Mouse (Mus musculus): ENCODE data around the gene Snx30. TPM values are rescaled to one million over a fixed set of nuclear protein-coding genes. Genes with fewer than 3 reads are reported as not detected.
A peak's percentile ranks its signal among the peaks of the same experiment; 100 is the strongest.
"Not testable (repeated sequence)": the region's sequence is repeated elsewhere in the genome, so short reads cannot be mapped to it uniquely, and the experiment has no call there.

Snx30 gene
- total RNA-seq, 1 experiment from 2014 or later = 30.4 TPM

DNA sequence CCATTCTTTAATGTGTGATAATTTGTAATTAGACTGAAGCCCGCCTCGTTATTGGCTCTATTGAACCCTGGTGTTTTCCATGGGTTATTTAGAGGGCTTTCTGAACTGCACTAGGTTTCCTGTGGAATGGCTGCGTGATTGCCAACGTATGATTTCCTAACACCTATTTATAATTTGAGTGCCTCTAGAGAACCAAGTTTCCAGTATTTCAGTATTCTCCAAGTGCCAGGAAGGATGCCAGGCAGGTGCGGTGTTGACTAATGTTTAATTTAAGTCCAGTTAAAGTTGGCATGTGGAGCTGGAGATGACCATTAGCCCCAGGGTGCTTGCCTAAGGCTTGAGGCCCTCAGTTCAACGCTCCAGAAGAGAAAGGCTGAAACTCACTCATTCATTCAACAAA lies 18.5 kb upstream of the Snx30 start:
- ATAC-seq (replicated peaks; ENCODE audit: insufficient number of reproducible peaks, low FRiP score, low TSS enrichment, poor library complexity, severe bottlenecking) = no peak

DNA sequence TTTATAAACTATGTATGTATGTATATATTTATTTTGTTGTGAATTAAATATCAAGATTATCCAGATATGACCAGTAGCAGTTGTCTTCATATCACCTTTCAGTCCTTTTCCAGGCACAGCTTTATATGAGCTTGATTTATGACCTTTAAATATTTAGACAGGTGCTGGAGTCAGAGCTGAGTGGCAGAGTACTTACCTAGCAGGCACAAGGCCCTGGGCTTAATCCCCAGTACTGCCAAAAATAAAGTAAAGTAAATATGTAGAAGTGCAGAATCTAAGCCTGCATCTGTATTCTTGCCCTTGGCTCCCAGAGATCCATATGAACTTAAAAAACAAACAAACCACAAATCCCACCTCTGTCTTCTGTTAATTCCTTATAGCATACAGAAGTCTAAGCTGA lies 16.6 kb upstream of the Snx30 start:
- ATAC-seq (replicated peaks; ENCODE audit: insufficient number of reproducible peaks, low FRiP score, low TSS enrichment, poor library complexity, severe bottlenecking) = no peak

DNA sequence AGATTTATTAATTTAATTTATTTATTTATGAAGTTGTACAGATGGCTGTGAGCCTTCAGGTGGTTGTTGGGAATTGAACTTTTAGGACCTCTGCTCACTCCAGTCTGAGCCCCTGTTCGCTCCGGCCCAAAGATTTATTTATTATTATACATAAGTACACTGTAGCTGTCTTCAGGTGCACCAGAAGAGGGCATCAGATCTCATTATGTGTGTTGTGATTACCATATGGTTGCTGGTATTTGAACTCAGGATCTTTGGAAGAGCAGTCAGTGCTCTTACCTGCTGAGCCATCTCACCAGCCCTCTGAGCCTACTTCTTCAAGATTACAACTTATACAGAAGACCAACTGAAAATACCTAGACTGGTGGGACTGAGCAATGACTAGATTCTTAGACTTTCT lies 12.0 kb upstream of the Snx30 start:
- not testable (repeated sequence) for ATAC-seq (replicated peaks; ENCODE audit: insufficient number of reproducible peaks, low FRiP score, low TSS enrichment, poor library complexity, severe bottlenecking)

DNA sequence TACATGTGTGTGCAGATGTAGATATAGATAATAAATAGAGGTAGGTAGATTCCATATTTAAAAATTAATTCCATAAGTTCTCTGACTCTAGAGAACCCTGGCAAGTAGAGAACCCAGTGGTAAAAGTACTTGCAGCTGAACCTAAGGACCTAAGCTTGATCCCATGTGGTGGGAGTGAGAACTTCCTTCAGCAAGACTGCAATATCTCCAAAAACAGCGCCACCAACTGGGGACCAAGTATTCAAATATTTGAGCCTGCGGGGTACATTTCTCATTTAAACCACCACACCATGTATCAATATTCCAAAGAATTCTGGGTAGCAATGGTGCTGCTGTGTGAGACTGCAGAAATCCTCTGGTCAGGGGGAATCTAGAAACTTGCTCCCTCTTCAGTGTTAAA lies 11.5 kb upstream of the Snx30 start:
- ATAC-seq (replicated peaks; ENCODE audit: insufficient number of reproducible peaks, low FRiP score, low TSS enrichment, poor library complexity, severe bottlenecking) = no peak

DNA sequence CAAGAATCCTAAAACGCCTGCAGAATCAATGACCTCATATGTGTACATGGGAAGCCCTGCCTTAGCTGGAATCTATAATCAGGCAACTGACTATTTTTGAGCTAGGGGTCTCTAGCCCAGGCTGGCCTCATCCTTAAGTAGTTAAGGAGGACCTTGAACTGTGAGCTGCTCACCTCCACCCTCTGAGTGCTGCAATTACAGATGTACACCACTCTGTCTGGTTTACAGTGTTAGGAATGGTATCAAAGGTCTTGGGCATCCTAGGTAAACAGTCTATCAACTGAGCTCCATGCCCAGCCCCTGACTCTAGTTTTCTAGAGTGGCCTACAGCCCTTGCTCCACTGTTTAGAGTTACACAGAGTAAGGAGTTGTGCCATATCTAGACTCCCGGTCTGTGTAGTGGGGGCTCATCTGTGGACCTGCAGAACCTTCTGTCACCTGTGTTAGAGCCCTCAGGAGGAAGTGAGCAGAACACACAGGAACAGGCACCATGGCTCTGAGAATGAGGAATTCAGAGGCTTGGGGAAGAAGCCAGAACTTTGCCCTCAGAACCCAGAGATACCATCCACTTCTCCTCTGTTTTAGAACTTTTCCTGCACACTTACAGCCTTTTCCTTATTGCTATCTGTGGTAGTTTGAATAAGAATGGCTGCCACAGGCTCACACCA lies 9.7 kb upstream of the Snx30 start:
- ATAC-seq (replicated peaks; ENCODE audit: insufficient number of reproducible peaks, low FRiP score, low TSS enrichment, poor library complexity, severe bottlenecking) = no peak

DNA sequence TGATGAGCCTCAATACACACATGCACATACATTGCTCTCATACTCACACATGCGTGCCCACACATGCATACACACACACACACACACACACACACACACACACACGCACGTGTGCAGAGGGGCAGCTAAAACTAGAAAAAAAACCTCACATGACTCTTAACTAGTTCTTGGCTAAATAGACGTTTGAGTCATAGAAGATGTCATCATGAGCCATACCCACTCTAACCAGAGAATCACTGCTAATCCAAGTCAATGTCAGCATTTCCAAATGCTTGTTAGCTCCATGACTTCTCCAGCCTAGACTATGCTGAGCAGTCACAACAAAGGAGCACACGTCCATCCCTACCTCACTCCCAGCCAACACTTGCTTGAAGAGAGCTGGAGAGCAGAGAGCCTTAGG lies 5.5 kb upstream of the Snx30 start:
- ATAC-seq (replicated peaks; ENCODE audit: insufficient number of reproducible peaks, low FRiP score, low TSS enrichment, poor library complexity, severe bottlenecking) = no peak

DNA sequence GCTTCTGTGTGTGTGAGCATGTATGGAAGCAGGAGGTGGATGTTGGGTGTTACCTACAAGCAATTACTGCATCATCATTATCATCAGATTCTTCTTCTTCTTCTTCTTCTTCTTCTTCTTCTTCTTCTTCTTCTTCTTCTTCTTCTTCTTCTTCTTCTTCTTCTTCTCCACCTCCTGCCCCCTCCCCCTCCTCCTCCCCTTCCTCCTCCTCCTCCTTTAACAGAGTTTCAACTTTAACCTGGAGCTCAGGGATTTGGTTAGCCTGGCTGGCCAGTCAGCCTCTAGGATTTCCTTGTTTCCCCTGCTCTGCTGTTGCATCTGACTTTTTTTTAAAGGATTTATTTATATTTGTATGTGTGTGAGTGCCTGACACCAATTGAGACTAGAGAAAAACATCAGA lies 4.2 kb upstream of the Snx30 start, which contains the start of gene Inip:
Gene Inip, minus strand, starts transcription at position 101 of the 400 bp plus-strand sequence.
- ATAC-seq (replicated peaks; ENCODE audit: insufficient number of reproducible peaks, low FRiP score, low TSS enrichment, poor library complexity, severe bottlenecking) = no peak

DNA sequence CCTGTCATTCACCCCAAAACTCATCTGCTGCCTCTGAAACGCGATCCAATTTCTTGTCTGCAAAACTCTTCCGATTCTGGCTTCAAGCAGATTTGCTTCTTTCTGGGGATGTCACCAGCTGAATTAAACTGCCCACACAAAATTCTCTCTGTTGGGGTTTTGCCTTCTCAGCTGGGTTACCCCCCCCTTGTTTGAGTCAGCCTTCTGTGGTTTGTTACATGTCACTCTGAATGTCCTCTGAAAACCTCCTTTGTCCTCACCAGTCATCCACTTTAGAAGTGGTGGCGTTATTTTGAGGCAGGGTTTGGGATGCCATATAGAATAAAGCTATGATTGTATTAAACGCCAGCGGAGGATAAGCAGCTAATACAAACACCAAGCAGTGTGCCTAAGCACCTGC lies 3.5 kb upstream of the Snx30 start:
- no peak for ATAC-seq (replicated peaks; ENCODE audit: insufficient number of reproducible peaks, low FRiP score, low TSS enrichment, poor library complexity, severe bottlenecking)

DNA sequence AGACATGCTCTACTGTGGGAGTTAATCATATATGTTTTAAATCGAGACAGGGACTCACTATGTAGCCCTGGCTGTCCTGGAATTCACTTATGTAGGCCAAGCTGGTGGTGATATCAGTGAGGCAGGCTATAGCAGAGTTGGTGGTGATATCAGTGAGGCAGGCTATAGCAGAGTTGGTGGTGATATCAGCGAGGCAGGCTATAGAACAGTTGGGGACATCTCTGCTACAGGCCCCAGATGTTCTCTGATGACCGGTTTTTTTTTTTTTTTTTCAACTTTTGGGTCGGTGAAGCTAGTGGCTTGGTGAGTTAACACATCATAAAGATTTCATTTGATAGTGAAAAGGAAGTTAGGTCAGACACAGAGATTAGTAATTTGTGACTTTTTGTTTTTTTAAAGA lies 2.8 kb upstream of the Snx30 start:
- ATAC-seq (replicated peaks; ENCODE audit: insufficient number of reproducible peaks, low FRiP score, low TSS enrichment, poor library complexity, severe bottlenecking) = no peak

DNA sequence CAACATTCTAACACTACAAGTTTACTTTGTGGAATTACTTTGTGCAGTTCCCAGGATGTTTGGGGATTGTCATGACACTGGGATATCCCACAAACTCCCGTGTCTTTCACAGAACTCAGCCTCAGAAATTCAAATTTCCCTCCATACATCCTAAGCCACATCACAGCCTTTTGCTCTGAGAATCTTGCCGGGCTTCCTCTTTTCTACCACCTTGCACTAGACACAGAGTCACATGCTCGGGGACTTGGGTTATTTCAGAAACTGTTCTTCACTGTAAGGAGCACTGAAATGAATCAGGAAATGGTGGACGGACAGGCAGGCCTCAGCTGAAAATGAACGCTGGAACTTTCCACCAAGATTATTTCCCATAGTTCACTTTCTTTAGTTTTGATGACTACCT lies 2.3 kb upstream of the Snx30 start:
- ATAC-seq (replicated peaks; ENCODE audit: insufficient number of reproducible peaks, low FRiP score, low TSS enrichment, poor library complexity, severe bottlenecking) = peak; percentile 67

DNA sequence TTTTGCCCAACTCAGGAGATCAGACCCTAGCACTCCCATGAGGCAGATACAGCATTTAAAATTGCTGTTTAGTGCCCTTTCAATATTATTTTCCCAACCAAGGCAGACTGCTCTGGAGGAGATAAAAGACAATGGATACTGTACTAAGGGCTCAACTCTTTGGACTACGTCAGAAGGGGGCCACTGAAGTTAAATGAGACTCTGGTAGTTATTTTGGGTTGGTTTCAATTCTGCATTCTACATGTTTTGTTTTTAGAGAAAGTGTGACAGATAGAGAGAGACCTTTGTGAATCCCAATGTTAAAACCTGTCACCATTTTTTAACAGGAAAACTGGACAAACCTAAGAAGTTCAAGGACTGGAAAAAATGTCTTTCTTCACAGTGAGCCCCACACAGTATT lies 886 bp upstream of the Snx30 start:
- ATAC-seq (replicated peaks; ENCODE audit: insufficient number of reproducible peaks, low FRiP score, low TSS enrichment, poor library complexity, severe bottlenecking) = no peak

DNA sequence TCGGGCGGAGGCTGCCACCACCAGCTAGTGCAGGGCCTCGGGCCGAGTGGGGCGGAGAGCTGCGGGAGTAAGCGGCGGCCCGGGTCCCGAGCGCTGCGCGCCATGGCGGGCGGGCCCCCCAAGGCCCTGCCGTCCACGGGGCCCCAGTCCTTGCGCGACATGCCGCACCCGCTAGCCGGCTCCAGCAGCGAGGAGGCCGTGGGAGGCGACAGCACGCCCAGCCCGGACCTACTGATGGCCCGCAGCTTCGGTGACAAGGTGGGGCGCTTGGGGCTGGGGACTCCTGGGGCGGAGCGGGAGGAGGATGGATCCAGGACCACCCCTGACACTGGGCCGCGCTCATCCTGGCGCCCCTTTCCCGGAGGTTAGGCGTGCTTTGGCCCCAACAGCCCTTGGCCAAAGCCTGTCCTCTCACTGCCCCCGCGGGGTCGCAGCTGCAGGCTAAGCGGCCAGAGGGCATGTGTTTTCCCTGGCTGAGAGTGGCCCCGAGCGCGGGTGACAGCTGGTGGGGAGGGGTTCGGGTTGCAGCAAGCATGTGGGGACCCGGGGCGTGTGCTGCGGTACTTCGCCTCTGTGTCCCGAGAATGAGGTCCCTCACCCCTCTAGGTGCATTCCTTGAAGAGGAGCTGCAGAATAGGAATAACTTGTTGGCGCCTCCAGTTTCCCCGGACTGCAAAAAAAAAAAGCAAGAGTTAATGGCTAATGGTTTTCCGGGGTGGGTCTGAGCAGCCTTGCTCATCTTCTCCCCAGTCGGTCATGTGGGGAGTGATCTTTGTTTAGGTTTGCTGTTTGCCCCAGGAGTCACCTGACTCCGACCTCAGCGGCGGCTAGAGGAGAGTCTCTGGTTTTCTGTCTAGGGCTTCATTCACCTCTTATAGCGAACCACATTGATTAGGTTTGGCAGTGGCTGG lies 583 bp downstream of the Snx30 start:
- ATAC-seq (replicated peaks; ENCODE audit: insufficient number of reproducible peaks, low FRiP score, low TSS enrichment, poor library complexity, severe bottlenecking) = peak; percentile 32; the same call in 1 of the 2 replicates

DNA sequence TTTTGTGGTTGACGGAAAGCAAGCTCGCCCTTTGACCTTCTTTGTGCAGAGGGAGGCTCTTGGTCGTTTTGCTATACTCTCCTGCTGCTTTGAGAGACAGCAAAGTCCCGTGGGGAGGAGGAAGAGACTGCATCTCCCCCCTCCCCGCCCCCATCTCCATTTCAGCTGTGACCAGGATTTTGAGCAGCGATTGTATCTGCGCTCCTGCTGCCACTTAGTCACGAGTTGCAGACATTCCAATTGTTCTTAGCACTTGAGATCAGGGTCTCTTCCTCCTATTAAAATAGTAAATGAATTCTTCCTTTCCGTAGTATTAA lies 1.2 kb downstream of the Snx30 start:
- no peak for ATAC-seq (replicated peaks; ENCODE audit: insufficient number of reproducible peaks, low FRiP score, low TSS enrichment, poor library complexity, severe bottlenecking)

DNA sequence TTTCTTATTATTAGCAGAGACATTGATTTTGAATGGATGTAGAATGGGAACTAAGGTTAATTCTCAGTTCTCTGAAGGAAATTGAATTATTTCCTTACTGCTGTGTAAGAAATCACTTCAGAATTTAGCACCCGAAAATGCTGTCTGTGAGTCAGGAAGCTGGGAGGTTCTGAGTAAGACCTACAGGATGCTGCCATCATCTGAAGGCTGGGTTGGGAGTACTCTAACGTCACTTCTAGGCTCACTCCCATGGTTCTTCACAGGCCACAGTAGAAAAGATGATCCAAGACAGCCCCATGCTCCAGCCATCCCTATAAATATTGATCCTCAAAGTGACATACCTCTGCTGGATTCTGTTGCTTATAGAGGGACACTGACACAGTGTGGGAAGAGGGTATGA lies 1.9 kb downstream of the Snx30 start:
- no peak for ATAC-seq (replicated peaks; ENCODE audit: insufficient number of reproducible peaks, low FRiP score, low TSS enrichment, poor library complexity, severe bottlenecking)

DNA sequence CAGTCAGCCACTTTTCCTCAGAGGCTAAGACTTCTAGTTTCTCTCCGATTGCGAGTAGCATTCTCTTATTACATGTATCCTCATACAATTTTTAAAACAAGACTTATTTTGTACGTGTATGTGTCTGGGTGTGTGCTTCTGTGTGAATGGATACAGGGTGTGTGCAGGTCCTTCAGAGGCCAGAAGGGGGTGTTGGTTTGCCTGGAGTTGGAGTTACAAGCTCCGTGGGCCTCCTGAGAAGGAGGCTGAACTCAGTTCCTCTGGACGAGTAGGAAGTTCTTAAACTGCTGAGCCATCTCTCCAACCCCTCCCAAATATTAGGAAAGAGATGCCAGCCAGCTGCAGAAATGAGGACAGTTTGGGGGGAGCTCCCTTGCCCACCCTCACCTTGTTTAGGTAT lies 2.8 kb downstream of the Snx30 start:
- peak; percentile 63 for ATAC-seq (replicated peaks; ENCODE audit: insufficient number of reproducible peaks, low FRiP score, low TSS enrichment, poor library complexity, severe bottlenecking)

DNA sequence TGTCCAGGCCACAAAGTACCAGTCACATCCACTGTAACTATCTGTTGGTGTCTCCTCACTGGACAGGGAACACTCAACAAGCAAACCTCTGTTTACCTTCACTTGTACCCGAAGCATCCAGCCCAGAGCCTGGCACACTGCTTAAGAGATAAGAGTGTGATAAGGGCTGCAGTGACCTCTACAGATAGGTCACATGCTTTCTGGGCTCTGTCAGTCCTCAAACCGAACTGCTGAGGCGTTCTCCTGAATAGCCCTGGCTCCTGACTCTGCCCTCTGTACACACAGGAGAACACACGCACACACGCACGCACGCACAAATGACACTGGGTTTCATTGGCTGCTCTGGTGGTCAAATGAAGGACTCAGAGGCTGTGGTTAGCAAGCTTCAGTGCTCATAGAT lies 8.5 kb downstream of the Snx30 start:
- no peak for ATAC-seq (replicated peaks; ENCODE audit: insufficient number of reproducible peaks, low FRiP score, low TSS enrichment, poor library complexity, severe bottlenecking)

DNA sequence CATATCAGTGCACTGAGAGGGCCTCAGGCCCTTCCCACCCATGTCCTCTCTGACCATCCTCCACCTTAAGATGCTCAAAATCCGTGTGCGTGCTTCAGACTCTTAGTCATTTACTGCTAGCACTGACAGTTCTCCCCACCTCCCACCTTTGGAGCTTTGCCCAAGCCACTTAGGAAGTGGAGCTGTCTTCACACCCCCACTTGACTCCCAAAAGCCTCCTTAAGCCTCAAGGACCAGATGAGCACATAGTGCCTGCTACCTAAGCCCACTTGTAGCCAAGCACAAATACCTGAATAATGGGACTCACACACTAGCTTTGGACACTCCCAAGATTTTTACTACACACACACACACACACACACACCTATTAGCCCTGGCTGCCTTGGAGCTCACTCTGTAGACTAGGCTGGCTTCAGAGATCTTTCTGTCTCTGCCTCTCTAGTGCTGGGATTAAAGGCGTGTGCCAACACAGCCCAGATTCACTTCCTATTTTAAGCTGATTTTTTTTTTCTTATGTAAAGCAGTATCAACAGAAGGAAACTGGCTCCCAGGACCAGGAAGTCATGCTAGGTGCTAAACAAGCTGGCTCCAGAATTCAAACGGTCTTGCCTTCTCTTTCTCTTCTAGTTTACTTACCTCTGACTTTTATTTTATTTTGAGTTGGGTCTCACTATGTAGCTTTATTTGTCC lies 9.6 kb downstream of the Snx30 start:
- ATAC-seq (replicated peaks; ENCODE audit: insufficient number of reproducible peaks, low FRiP score, low TSS enrichment, poor library complexity, severe bottlenecking) = peak; percentile 71

DNA sequence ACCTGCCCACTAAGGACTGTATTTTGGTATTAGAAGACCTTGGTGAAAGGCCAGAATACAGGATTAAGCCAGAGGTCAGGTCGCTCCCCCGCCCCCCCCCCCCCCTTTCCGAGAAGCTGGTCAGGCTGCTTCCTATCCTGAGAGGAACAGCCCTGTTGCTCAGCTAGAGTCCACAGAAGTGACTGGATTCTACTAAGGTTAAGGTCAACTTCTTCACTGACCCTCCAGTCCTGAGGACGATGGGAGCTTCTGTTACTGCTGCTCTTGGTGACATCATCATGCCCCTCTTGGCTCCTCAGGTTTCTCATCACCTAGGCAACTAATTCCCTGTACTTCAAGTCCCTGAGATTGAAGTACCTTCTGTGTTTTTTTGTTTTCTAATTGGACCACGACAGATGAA lies 10.4 kb downstream of the Snx30 start:
- no peak for ATAC-seq (replicated peaks; ENCODE audit: insufficient number of reproducible peaks, low FRiP score, low TSS enrichment, poor library complexity, severe bottlenecking)

DNA sequence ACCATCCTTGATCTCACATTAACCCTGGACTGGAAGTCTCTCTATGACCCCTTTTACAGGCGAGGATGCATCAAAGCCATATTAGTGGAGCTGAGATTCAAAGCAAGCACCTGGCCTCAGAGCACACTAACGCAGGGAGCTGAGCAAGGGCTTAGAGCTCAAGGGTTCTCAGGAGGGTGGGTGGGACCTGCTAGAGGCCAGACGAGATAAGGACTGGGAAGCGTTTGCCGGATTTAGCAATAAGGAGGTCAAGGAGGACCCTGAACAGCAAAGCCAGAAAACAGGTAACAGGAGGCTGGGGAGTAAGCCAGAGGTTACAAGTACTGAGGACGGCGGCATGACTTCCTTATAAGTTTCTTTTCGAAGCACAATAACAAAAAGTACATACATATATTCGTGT lies 10.8 kb downstream of the Snx30 start:
- no peak for ATAC-seq (replicated peaks; ENCODE audit: insufficient number of reproducible peaks, low FRiP score, low TSS enrichment, poor library complexity, severe bottlenecking)

DNA sequence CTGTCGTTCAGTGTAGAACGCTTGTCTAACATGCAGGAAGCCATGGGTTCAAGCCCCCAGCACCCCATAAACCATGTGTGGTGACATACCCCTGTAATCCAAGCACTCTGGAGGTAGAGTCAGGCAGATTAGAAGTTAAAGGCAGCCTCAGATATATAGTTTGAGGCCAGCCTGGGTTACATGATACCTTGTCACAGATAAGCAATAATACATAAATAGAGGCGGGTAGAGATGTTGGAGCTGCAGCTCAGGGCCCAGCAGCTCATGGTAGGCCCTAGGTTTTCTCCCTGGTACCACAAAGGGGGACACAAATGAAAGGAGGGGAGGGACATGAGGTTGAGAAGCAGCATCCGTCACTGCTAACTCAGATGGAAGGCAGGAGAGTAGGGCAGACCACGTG lies 12.2 kb downstream of the Snx30 start:
- no peak for ATAC-seq (replicated peaks; ENCODE audit: insufficient number of reproducible peaks, low FRiP score, low TSS enrichment, poor library complexity, severe bottlenecking)

Measured in monocyte, adult 5-6 weeks (primary cell).